Mouse (Mus musculus): ENCODE measurements at regions not wholly inside any gene's neighbourhood (a gene's known extent, or its start where the extent isn't known, plus 50 kb on each side); places are given as distances from the start of the nearest gene placed in this dataset.
"Not testable (repeated sequence)": the region's sequence is repeated elsewhere in the genome, so short reads cannot be mapped to it uniquely, and the experiment has no call there.

DNA sequence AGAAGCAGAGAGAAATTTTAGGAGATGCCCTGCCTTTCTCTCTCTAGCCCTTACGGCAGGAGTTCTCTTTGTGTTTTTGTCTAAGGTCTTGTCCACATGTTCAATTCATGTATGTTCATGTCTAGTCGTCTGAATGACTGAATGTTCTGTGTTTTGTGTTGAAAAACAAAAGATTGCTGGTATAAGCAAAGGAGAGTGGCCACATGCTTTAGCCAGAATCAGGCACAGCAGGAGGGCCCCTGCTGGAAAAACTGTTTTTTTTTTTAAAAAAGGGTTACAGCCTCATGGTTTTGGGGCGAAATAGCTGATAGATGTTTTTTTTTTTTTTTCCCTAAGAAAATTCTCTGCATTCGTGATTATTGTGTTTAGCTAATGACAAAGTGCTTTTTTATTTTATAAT is 182.4 kb upstream of the Phyhipl start:
- TF ChIP-seq MYOG (IDR thresholded peaks at IDR 0.05; ENCODE audit: control insufficient read depth in 1 of 3, insufficient read depth in 1 of 3, insufficient read length in 2 of 3, low read depth in 2 of 3) (no peak), POLR2AphosphoS2 (IDR thresholded peaks at IDR 0.05; ENCODE audit: insufficient read length, low read depth) (no peak), SRF (IDR thresholded peaks at IDR 0.05; ENCODE audit: control insufficient read depth, insufficient read length, low read depth) (no peak), TCF3 (IDR thresholded peaks at IDR 0.05; ENCODE audit: insufficient read length, low read depth) (no peak), REST (IDR thresholded peaks at IDR 0.05; ENCODE audit: insufficient read depth, insufficient read length) (no peak), CEBPB (IDR thresholded peaks at IDR 0.05; ENCODE audit: insufficient read depth, poor library complexity, severe bottlenecking) (no peak), TCF12 (IDR thresholded peaks at IDR 0.05; ENCODE audit: insufficient read depth, poor library complexity, severe bottlenecking) (no peak), USF1 (IDR thresholded peaks at IDR 0.05; ENCODE audit: low read depth) (no peak), POLR2A (IDR thresholded peaks at IDR 0.05; ENCODE audit: insufficient read length, low read depth) (no peak), MYOD1 (IDR thresholded peaks at IDR 0.05; ENCODE audit: control insufficient read depth in 1 of 3, insufficient read length in 2 of 3, low read depth in 2 of 3) (no peak)
- no peak overlapping the region for H3ac ChIP-seq (ENCODE audit: control insufficient read depth, insufficient read length)
- H3K4me2 ChIP-seq (ENCODE audit: low read depth), result no peak overlapping the region
- no peak overlapping the region for H3K4me3 ChIP-seq
- H3K79me2 ChIP-seq (ENCODE audit: control insufficient read depth, insufficient read depth), result no peaks in the 10 kb centered on the region
- no peaks in the 10 kb centered on the region for H3K27me3 ChIP-seq (ENCODE audit: control insufficient read depth, insufficient read depth, insufficient read length)
- H3K36me3 ChIP-seq (ENCODE audit: control insufficient read depth, insufficient read depth), result no peaks in the 10 kb centered on the region

DNA sequence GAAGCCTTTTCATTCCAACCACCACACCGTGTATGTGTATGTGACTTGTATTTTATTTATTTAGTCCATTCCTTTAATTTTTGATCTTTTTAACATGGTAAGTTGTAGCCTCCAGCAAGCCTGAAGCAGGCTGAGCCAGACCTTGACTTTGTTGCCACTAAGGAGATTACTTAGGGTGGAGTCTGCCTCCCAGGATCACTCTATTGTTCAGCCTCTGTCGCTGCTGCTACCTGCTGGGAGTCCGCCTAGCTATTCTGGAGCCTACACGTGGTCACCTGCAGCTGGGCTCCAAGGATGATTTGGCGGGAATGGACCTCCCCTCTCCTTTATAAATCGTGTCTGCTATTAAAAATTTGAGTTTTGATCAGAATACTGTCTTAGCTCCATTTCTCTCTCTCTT is 181.6 kb upstream of the Phyhipl start:
- Histone ChIP-seq H3K27me3 (ENCODE audit: control insufficient read depth, insufficient read depth, insufficient read length) (no peaks in the 10 kb centered on the region), H3K36me3 (ENCODE audit: control insufficient read depth, insufficient read depth) (no peaks in the 10 kb centered on the region), H3K4me2 (ENCODE audit: low read depth) (no peak overlapping the region), H3K4me3 (no peak overlapping the region), H3ac (ENCODE audit: control insufficient read depth, insufficient read length) (no peak overlapping the region), H3K79me2 (ENCODE audit: control insufficient read depth, insufficient read depth) (no peaks in the 10 kb centered on the region)
- no peak for TF ChIP-seq MYOD1 (IDR thresholded peaks at IDR 0.05; ENCODE audit: control insufficient read depth in 1 of 3, insufficient read length in 2 of 3, low read depth in 2 of 3)
- no peak for TF ChIP-seq TCF3 (IDR thresholded peaks at IDR 0.05; ENCODE audit: insufficient read length, low read depth)
- TF ChIP-seq REST (IDR thresholded peaks at IDR 0.05; ENCODE audit: insufficient read depth, insufficient read length), result no peak
- no peak for TF ChIP-seq E2F4 (IDR thresholded peaks at IDR 0.05; ENCODE audit: insufficient read depth)
- no peak for TF ChIP-seq TCF12 (IDR thresholded peaks at IDR 0.05; ENCODE audit: insufficient read depth, poor library complexity, severe bottlenecking)
- TF ChIP-seq POLR2A (IDR thresholded peaks at IDR 0.05; ENCODE audit: insufficient read length, low read depth), result no peak
- no peak for TF ChIP-seq CEBPB (IDR thresholded peaks at IDR 0.05; ENCODE audit: insufficient read depth, poor library complexity, severe bottlenecking)
- TF ChIP-seq POLR2AphosphoS2 (IDR thresholded peaks at IDR 0.05; ENCODE audit: insufficient read length, low read depth), result no peak
- no peak for TF ChIP-seq MAX (IDR thresholded peaks at IDR 0.05; ENCODE audit: low read depth)
- TF ChIP-seq MYOG (IDR thresholded peaks at IDR 0.05; ENCODE audit: control insufficient read depth in 1 of 3, insufficient read depth in 1 of 3, insufficient read length in 2 of 3, low read depth in 2 of 3), result no peak
- TF ChIP-seq USF1 (IDR thresholded peaks at IDR 0.05; ENCODE audit: low read depth), result no peak
- TF ChIP-seq SRF (IDR thresholded peaks at IDR 0.05; ENCODE audit: control insufficient read depth, insufficient read length, low read depth), result no peak

DNA sequence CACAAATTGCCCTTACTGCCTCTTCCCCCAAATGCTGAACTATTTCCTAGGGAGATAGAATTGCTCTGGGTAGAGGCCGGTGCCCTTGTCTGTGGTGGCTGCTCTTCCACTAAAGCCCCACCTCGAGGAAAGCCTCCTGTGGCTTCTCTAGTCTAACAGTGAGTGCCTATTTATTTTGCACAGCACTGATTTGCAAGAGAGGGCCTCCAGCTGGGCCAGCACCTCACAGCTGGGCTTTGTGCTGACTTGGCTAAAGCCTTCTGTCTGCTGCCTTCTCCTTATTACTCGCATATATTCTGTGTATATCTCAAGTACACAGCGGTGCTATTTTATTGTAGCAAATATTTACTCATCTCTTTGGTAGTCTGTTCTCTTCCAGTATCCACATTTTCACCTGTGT is 176.9 kb upstream of the Phyhipl start:
- H3K4me3 ChIP-seq, result no peak overlapping the region
- TF ChIP-seq POLR2AphosphoS2 (IDR thresholded peaks at IDR 0.05; ENCODE audit: insufficient read length, low read depth) (no peak), TCF12 (IDR thresholded peaks at IDR 0.05; ENCODE audit: insufficient read depth, poor library complexity, severe bottlenecking) (no peak), E2F4 (IDR thresholded peaks at IDR 0.05; ENCODE audit: insufficient read depth) (no peak), POLR2A (IDR thresholded peaks at IDR 0.05; ENCODE audit: insufficient read length, low read depth) (no peak), MAX (IDR thresholded peaks at IDR 0.05; ENCODE audit: low read depth) (no peak), MYOG (IDR thresholded peaks at IDR 0.05; ENCODE audit: control insufficient read depth in 1 of 3, insufficient read depth in 1 of 3, insufficient read length in 2 of 3, low read depth in 2 of 3) (no peak), USF1 (IDR thresholded peaks at IDR 0.05; ENCODE audit: low read depth) (no peak), MYOD1 (IDR thresholded peaks at IDR 0.05; ENCODE audit: control insufficient read depth in 1 of 3, insufficient read length in 2 of 3, low read depth in 2 of 3) (no peak), SRF (IDR thresholded peaks at IDR 0.05; ENCODE audit: control insufficient read depth, insufficient read length, low read depth) (no peak), TCF3 (IDR thresholded peaks at IDR 0.05; ENCODE audit: insufficient read length, low read depth) (no peak), CEBPB (IDR thresholded peaks at IDR 0.05; ENCODE audit: insufficient read depth, poor library complexity, severe bottlenecking) (no peak), REST (IDR thresholded peaks at IDR 0.05; ENCODE audit: insufficient read depth, insufficient read length) (no peak)
- no peaks in the 10 kb centered on the region for H3K27me3 ChIP-seq (ENCODE audit: control insufficient read depth, insufficient read depth, insufficient read length)
- H3K4me2 ChIP-seq (ENCODE audit: low read depth), result no peak overlapping the region
- no peak overlapping the region for H3ac ChIP-seq (ENCODE audit: control insufficient read depth, insufficient read length)
- no peaks in the 10 kb centered on the region for H3K36me3 ChIP-seq (ENCODE audit: control insufficient read depth, insufficient read depth)
- H3K79me2 ChIP-seq (ENCODE audit: control insufficient read depth, insufficient read depth), result no peaks in the 10 kb centered on the region

DNA sequence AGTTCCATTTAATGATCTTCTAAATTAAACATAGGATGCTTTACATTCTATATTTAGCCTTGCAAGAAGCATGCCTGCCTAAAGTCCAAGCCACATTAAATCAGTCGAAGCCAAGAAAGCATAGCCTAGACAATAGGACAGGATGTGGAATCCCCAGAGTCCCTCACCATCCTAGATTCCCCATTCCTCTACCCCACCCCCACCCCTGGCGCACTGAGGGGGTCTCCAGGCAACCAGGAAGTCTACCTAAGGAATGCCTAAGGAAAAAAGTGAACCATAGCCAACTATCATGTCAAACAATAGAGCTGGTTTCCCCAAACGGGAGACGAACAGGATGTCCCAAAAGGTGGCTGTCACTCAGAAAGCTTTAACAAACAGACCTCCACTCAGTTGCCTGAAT is 172.5 kb upstream of the Phyhipl start:
- no peak overlapping the region for H3K4me2 ChIP-seq (ENCODE audit: low read depth)
- TF ChIP-seq REST (IDR thresholded peaks at IDR 0.05; ENCODE audit: insufficient read depth, insufficient read length), result no peak
- TF ChIP-seq E2F4 (IDR thresholded peaks at IDR 0.05; ENCODE audit: insufficient read depth), result no peak
- TF ChIP-seq MYOG (IDR thresholded peaks at IDR 0.05; ENCODE audit: control insufficient read depth in 1 of 3, insufficient read depth in 1 of 3, insufficient read length in 2 of 3, low read depth in 2 of 3), result no peak
- no peak for TF ChIP-seq CEBPB (IDR thresholded peaks at IDR 0.05; ENCODE audit: insufficient read depth, poor library complexity, severe bottlenecking)
- no peak for TF ChIP-seq POLR2A (IDR thresholded peaks at IDR 0.05; ENCODE audit: insufficient read length, low read depth)
- no peak for TF ChIP-seq TCF3 (IDR thresholded peaks at IDR 0.05; ENCODE audit: insufficient read length, low read depth)
- TF ChIP-seq POLR2AphosphoS2 (IDR thresholded peaks at IDR 0.05; ENCODE audit: insufficient read length, low read depth), result no peak
- no peak for TF ChIP-seq SRF (IDR thresholded peaks at IDR 0.05; ENCODE audit: control insufficient read depth, insufficient read length, low read depth)
- H3K27me3 ChIP-seq (ENCODE audit: control insufficient read depth, insufficient read depth, insufficient read length), result no peaks in the 10 kb centered on the region
- H3K36me3 ChIP-seq (ENCODE audit: control insufficient read depth, insufficient read depth), result no peaks in the 10 kb centered on the region
- H3ac ChIP-seq (ENCODE audit: control insufficient read depth, insufficient read length), result no peak overlapping the region
- H3K79me2 ChIP-seq (ENCODE audit: control insufficient read depth, insufficient read depth), result no peaks in the 10 kb centered on the region
- H3K4me3 ChIP-seq, result no peak overlapping the region

DNA sequence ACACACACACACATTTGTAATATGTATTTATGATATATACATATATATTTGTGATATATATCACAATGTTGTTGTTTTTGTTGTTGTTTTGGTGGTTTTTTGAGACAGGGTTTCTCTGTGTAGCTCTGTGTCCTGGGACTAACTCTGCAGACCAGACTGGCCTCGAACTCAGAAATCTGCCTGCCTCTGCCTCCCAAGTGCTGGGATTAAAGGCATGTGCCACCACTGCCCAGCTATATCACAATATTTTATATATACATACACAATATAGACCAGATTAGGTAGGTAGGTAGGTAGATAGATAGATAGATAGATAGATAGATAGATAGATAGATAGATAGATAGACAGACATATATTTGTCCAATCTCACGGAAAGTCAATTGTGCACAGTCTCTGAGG is 171.8 kb upstream of the Phyhipl start:
- H3K4me3 ChIP-seq; H3K4me2 ChIP-seq (ENCODE audit: low read depth); H3K27me3 ChIP-seq (ENCODE audit: control insufficient read depth, insufficient read depth, insufficient read length); H3ac ChIP-seq (ENCODE audit: control insufficient read depth, insufficient read length); H3K79me2 ChIP-seq (ENCODE audit: control insufficient read depth, insufficient read depth); H3K36me3 ChIP-seq (ENCODE audit: control insufficient read depth, insufficient read depth): not testable (repeated sequence)
